Mouse (Mus musculus) neural tube, embryonic 14.5 days (tissue): ENCODE measurements at regions not wholly inside any gene's neighbourhood (a gene's known extent, or its start where the extent isn't known, plus 50 kb on each side); places are given as distances from the start of the nearest gene placed in this dataset.
"Not testable (repeated sequence)": the region's sequence is repeated elsewhere in the genome, so short reads cannot be mapped to it uniquely, and the experiment has no call there.

Experiments used
- ATAC-seq: fragments of 200-750 bp; cut with Nextera tagmentation; 2 replicates; pipeline ENCODE4 v1.8.0; 2017; ENCODE audit warnings: low read depth, mild to moderate bottlenecking, moderate TSS enrichment, moderate library complexity
- H3K27ac ChIP-seq: fragments of 300-500 bp; sonication (generic); 2 replicates; pipeline ENCODE4 v1.5.1; 2014; ENCODE audit warnings: low read depth, mild to moderate bottlenecking, control low read depth, low read length, moderate library complexity, mixed read lengths
- H3K27me3 ChIP-seq: fragments of 300-500 bp; sonication (generic); 2 replicates; pipeline ENCODE4 v1.6.1; 2014; ENCODE audit warnings: low read length; ENCODE audit not compliant: control insufficient read depth, insufficient read depth
- H3K36me3 ChIP-seq: fragments of 300-500 bp; sonication (generic); 2 replicates; pipeline ENCODE4 v1.6.1; 2014; ENCODE audit warnings: low read length, mixed read lengths; ENCODE audit not compliant: control insufficient read depth, insufficient read depth
- H3K4me1 ChIP-seq: fragments of 300-500 bp; sonication (generic); 2 replicates; pipeline ENCODE4 v1.6.1; 2014; ENCODE audit warnings: low read length; ENCODE audit not compliant: control insufficient read depth, insufficient read depth
- H3K4me2 ChIP-seq: fragments of 300-500 bp; sonication (generic); 2 replicates; pipeline ENCODE4 v1.6.1; 2014; ENCODE audit warnings: mild to moderate bottlenecking, low read depth, low read length, control low read depth
- H3K4me3 ChIP-seq: fragments of 300-500 bp; sonication (generic); 2 replicates; pipeline ENCODE4 v1.5.1; 2014; ENCODE audit warnings: low read depth, low read length, control low read depth, mixed read lengths
- H3K9ac ChIP-seq: fragments of 300-500 bp; sonication (generic); replicated peaks from 2 replicates; pipeline ENCODE4 v1.6.1; 2014; ENCODE audit warnings: low read depth, mild to moderate bottlenecking, control low read depth, low read length, mixed read lengths
- H3K9me3 ChIP-seq: fragments of 300-500 bp; sonication (generic); 2 replicates; pipeline ENCODE4 v1.6.1; 2016; ENCODE audit warnings: low read length; ENCODE audit not compliant: control insufficient read depth
- WGBS: fragments of 180-500 bp; shearing (Covaris S2); extraction: QIAGEN DNeasy Blood & Tissue Kit; methylation state at CpG from one replicate; pipeline ENCODE4 v1.1.7; 2014; 5-methylcytosine and 5-hydroxymethylcytosine counted together

DNA sequence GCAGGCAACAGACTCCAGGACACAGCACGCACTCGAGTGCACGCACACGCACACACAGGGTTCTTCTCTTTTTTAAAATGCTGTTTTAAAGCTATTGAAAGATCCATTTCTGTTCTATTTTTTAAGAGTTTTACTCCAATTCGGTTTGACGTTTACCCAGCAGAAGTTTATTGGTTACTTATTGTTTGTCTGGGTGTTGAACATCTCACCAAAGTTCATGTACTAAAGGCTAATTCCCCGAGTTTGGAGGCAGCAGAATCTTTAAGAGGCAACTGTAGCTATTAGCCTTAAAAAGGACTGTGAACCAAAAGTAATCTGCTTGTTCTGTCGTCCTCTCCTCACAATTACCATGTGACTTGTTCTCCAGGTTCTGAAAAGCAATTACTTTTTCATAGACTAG lies 263.0 kb upstream of the Nfia start:
- 84% methylated on average over 8 of the region's 8 CpGs for WGBS
- ATAC-seq: no peak
- Histone ChIP-seq H3K4me3 (no peak overlapping the region), H3K27ac (no peak overlapping the region), H3K9me3 (no peaks in the 10 kb centered on the region), H3K9ac (no peak overlapping the region), H3K27me3 (no peaks in the 10 kb centered on the region), H3K4me1 (no peaks in the 10 kb centered on the region), H3K36me3 (no peaks in the 10 kb centered on the region), H3K4me2 (no peak overlapping the region)

- Histone ChIP-seq H3K27me3 (no peaks in the 10 kb centered on the region), H3K4me3 (no peak overlapping the region), H3K4me2 (no peak overlapping the region), H3K4me1 (no peaks in the 10 kb centered on the region), H3K9ac (no peak overlapping the region), H3K27ac (no peak overlapping the region), H3K9me3 (no peaks in the 10 kb centered on the region), H3K36me3 (no peaks in the 10 kb centered on the region)
- 78% methylated on average over 1 of the region's 1 CpGs for WGBS
- no peak for ATAC-seq
Observed at GRCm38 (mm10) chr4:97505734-97506133, 266.8 kb upstream of the Nfia start.

DNA sequence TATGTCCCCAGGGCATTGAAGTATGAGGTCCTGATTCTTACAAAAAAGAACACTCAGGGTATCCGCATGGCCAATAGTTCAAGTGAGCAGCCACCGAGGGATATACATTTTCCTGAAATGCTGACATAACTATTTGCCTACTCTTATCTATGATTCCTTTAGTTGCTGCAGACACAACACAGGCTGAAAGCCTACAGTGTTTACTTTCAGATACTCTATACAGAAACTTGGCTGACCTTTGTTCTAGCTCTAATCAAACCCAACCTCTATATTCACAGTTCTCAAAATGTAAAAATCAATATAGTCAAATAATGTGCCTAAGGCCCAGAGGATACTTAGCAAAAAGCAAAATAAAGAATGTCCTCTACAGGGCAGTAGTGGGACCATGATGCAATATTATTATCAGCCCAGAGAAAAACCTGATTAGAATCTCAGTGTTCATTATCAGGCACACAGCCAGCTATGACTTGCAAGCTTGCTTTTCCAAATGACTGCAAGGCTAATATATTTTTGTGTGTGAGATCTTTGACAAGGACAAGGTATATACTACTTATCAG lies 281.2 kb upstream of the Nfia start:
- no peak overlapping the region for H3K27ac ChIP-seq
- H3K9ac ChIP-seq: no peak overlapping the region
- H3K9me3 ChIP-seq: no peaks in the 10 kb centered on the region
- ATAC-seq: no peak
- H3K4me3 ChIP-seq: no peak overlapping the region
- no peaks in the 10 kb centered on the region for H3K36me3 ChIP-seq
- WGBS: 93% methylated on average over 2 of the region's 2 CpGs
- H3K27me3 ChIP-seq: no peaks in the 10 kb centered on the region
- H3K4me1 ChIP-seq: no peaks in the 10 kb centered on the region
- no peak overlapping the region for H3K4me2 ChIP-seq

DNA sequence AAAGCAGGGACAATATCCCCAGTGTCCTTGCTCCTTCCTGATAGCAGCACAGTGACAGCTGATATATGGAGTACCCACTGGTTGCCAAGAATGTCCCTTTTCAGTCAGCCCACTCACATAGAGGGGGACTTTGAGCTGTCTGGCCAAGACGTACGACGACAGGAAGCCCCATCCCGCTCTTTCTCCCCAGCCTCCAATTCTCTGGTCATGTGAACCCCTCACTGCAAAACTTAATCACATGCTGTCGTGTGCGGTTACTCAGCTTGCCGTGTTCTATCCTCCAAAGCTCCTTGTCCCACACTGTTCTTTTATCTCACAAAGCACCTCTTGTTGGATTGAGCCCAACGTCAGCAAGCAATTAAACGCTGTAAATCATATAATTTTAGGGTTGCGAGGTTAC lies 286.2 kb upstream of the Nfia start:
- WGBS: 19% methylated on average over 10 of the region's 10 CpGs
- no peak overlapping the region for H3K4me3 ChIP-seq
- no peaks in the 10 kb centered on the region for H3K27me3 ChIP-seq
- H3K9me3 ChIP-seq: no peaks in the 10 kb centered on the region
- H3K9ac ChIP-seq: no peak overlapping the region
- H3K27ac ChIP-seq: no peak overlapping the region
- H3K4me1 ChIP-seq: 0 out of 2 replicates have a peak, but pooled peaks cover 5% of the 10 kb centered on the region
- no peak overlapping the region for H3K4me2 ChIP-seq
- ATAC-seq: peak; percentile 86
- no peaks in the 10 kb centered on the region for H3K36me3 ChIP-seq

GRCm38 (mm10) chr4:97485225-97485624 lies 287.3 kb upstream of the Nfia start:
- no peaks in the 10 kb centered on the region for H3K36me3 ChIP-seq
- ATAC-seq: no peak
- no peak overlapping the region for H3K4me3 ChIP-seq
- no peaks in the 10 kb centered on the region for H3K27me3 ChIP-seq
- H3K9ac ChIP-seq: no peak overlapping the region
- H3K27ac ChIP-seq: no peak overlapping the region
- no peak overlapping the region for H3K4me2 ChIP-seq
- 0 out of 2 replicates have a peak, but pooled peaks cover 5% of the 10 kb centered on the region for H3K4me1 ChIP-seq
- no peaks in the 10 kb centered on the region for H3K9me3 ChIP-seq
- 90% methylated on average over 3 of the region's 3 CpGs for WGBS

DNA sequence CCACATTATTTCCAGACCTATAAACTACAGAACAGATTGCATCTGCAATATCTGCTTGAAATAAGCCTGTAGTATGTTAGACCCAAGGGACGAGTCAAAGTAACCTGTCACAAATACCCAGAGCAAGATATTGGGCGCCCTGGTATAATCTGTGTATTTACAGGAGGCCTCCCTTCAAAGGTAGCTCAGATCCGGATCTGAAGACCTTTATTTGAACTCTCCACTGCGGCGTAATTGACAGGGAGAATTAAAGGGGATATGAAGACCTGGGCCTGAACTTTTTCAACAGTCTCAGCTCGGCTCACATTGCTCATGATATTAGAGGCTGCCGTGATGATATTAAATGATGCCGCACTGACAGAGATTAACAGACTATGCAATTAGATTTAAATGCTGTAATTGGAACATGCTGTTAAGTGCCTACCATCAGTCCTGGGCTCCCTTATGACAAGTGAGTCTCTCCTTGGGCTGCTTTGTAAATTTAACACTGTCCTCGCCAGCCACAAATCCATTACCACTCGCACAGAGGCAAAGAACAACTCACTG lies 289.8 kb upstream of the Nfia start:
- no peaks in the 10 kb centered on the region for H3K9me3 ChIP-seq
- H3K4me2 ChIP-seq: no peak overlapping the region
- H3K36me3 ChIP-seq: no peaks in the 10 kb centered on the region
- no peaks in the 10 kb centered on the region for H3K27me3 ChIP-seq
- 52% methylated on average over 10 of the region's 10 CpGs for WGBS
- H3K27ac ChIP-seq: no peak overlapping the region
- ATAC-seq: peak; percentile 59; the same call in 1 of the 2 replicates
- H3K4me1 ChIP-seq: 0 out of 2 replicates have a peak, but pooled peaks cover 5% of the 10 kb centered on the region
- no peak overlapping the region for H3K9ac ChIP-seq
- no peak overlapping the region for H3K4me3 ChIP-seq

DNA sequence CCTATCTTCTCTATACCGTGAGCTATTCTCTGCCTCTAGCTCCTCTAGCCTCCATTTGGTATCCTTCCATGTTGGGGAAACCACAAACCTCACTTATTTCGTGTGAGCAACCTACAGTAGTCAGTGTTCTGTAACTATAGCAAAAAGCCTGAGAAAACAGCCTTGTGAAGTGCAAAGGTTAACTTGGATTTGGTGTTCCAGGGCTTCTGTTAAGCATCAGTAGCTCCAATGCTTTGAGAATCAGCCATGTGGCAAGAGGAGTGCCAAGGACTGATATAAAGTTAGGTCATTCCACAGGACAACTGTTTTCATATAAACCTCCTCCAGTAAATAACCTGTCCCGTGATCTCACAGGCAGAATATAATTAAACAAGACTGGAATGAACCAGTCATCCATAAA lies 290.7 kb upstream of the Nfia start:
- Histone ChIP-seq H3K36me3 (no peaks in the 10 kb centered on the region), H3K9me3 (no peaks in the 10 kb centered on the region), H3K27me3 (no peaks in the 10 kb centered on the region), H3K9ac (no peak overlapping the region), H3K4me3 (no peak overlapping the region), H3K4me1 (peaks cover 7% of the 10 kb centered on the region; the same call in 1 of the 2 replicates), H3K4me2 (no peak overlapping the region), H3K27ac (no peak overlapping the region)
- 83% methylated on average over 3 of the region's 3 CpGs for WGBS
- ATAC-seq: no peak

GRCm38 (mm10) chr4:97476571-97477190 lies 293.7 kb upstream of the Gm10192 start:
- H3K4me3 ChIP-seq: no peak overlapping the region
- H3K4me1 ChIP-seq: peaks cover 2% of the 10 kb centered on the region; the same call in 1 of the 2 replicates
- 8% methylated on average over 3 of the region's 3 CpGs for WGBS
- no peaks in the 10 kb centered on the region for H3K27me3 ChIP-seq
- no peaks in the 10 kb centered on the region for H3K9me3 ChIP-seq
- H3K27ac ChIP-seq: peak overlapping the region; percentile 35; the same call in 1 of the 2 replicates
- no peaks in the 10 kb centered on the region for H3K36me3 ChIP-seq
- no peak overlapping the region for H3K9ac ChIP-seq
- peak; percentile 95 for ATAC-seq
- H3K4me2 ChIP-seq: no peak overlapping the region

GRCm38 (mm10) chr4:97473492-97473891 lies 290.5 kb upstream of the Gm10192 start:
- not testable (repeated sequence) for H3K36me3 ChIP-seq, H3K27ac ChIP-seq, H3K9me3 ChIP-seq, H3K4me1 ChIP-seq, H3K9ac ChIP-seq, H3K4me2 ChIP-seq, H3K27me3 ChIP-seq, H3K4me3 ChIP-seq, ATAC-seq
- 93% methylated on average over 8 of the region's 8 CpGs for whole genome bisulfite sequencing
